Mouse (Mus musculus): ENCODE data around the gene Dnajc5.

DNA sequence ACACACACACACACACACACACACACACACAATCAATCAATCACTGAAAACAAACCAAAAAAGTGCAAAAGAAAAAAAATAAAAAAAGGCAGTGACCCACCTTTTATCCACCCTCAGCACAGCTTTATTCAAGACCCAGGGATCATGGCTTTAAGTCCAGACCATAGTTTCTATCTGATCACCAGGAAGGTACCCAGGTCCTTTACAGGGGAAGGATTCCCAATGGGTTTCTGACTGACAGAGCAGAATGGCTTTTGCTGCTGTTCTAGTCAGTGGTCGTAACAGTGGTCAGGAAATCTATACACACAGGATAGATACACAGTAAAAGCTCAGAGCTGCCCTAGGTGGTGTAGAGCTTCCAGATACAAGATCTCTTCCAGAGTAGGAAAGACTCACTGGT is 34.5 kb upstream of the Dnajc5 start:
- no peak for TF ChIP-seq CTCF (conservative IDR thresholded peaks at IDR 0.05; ENCODE audit: insufficient read depth, insufficient read length, low read depth, low read length)
- TF ChIP-seq POLR2A (IDR thresholded peaks at IDR 0.05; ENCODE audit: low read depth, low read length) = no peak
